In genomic region chr17:27622611-27623359, GRCm38 (mm10) we compare ENCODE assay signal across 8 mouse cellular contexts. TPM values are rescaled to one million over a fixed set of nuclear protein-coding genes. Genes with fewer than 3 reads are reported as not detected.
DNase-seq lines count a peak whose midpoint lies in the region; ATAC-seq and TF ChIP-seq lines count a peak whose summit lies in the region.
"Had no signal": no experiment of that assay in that cellular context is flagged by ENCODE, and none has a peak within 500 bp of the region (broad histone marks: within the 10 kb centered on the region; RNA-seq: fewer than 3 reads in every experiment).

No protein-coding gene starts in this region.

- peak overlapping the region; percentile 89 for H3K9ac ChIP-seq in heart, postnatal 0 days (replicated peaks; ENCODE audit: low read depth, low read length)
- H3K9ac ChIP-seq in limb, embryonic 13.5 days, result peak overlapping the region; percentile 98
- peak overlapping the region; percentile 99 for H3K9ac ChIP-seq in midbrain, embryonic 12.5 days (replicated peaks)
- H3K9ac ChIP-seq in stomach, embryonic 15.5 days, result peak overlapping the region; percentile 96

- peaks cover 31% of the 10 kb centered on the region for H3K4me1 ChIP-seq in heart, postnatal 0 days (ENCODE audit: control insufficient read depth, insufficient read depth)
- H3K4me1 ChIP-seq in limb, embryonic 13.5 days, result peaks cover 34% of the 10 kb centered on the region
- H3K4me1 ChIP-seq in midbrain, embryonic 12.5 days, result peaks cover 38% of the 10 kb centered on the region
- peaks cover 11% of the 10 kb centered on the region; the same call in 1 of the 2 replicates for H3K4me1 ChIP-seq in stomach, embryonic 15.5 days

- CTCF ChIA-PET in Patski (lab: Charles Lee), result interaction anchor here (1.8 kb wide), 1 partner anchor 30 kb away, joined by 4 read pairs; no protein-coding TSS in a partner anchor

- peak overlapping the region; percentile 95 for H3K27ac ChIP-seq in heart, postnatal 0 days (ENCODE audit: low read depth)
- peak overlapping the region; percentile 95 for H3K27ac ChIP-seq in limb, embryonic 13.5 days
- H3K27ac ChIP-seq in midbrain, embryonic 12.5 days (replicated peaks), result peak overlapping the region; percentile 98
- peak overlapping the region; percentile 91 for H3K27ac ChIP-seq in stomach, embryonic 15.5 days

- peak overlapping the region; percentile 69 for H3K4me2 ChIP-seq in heart, postnatal 0 days (ENCODE audit: low read depth, low read length)
- H3K4me2 ChIP-seq in limb, embryonic 13.5 days (replicated peaks), result peak overlapping the region; percentile 77
- peak overlapping the region; percentile 83 for H3K4me2 ChIP-seq in midbrain, embryonic 12.5 days (replicated peaks)
- peak overlapping the region; percentile 70 for H3K4me2 ChIP-seq in stomach, embryonic 15.5 days

- no peak for TF ChIP-seq CTCF in Patski (IDR thresholded peaks at IDR 0.05)
- TF ChIP-seq CTCF in heart, postnatal 0 days (IDR thresholded peaks at IDR 0.05; ENCODE audit: low read depth), result no peak

- peak; percentile 29 for ATAC-seq in CD4-positive, CD25-positive, alpha-beta regulatory T cell, adult 4 months
- peak; percentile 52 for ATAC-seq in Patski
- ATAC-seq in heart, postnatal 0 days (ENCODE audit: insufficient read depth, low read depth), result peak; percentile 61
- ATAC-seq in limb, embryonic 13.5 days (ENCODE audit: low FRiP score, low read depth), result peak; percentile 45
- ATAC-seq in midbrain, embryonic 12.5 days (ENCODE audit: low FRiP score, low read depth), result peak; percentile 48
- ATAC-seq in stomach, embryonic 15.5 days (ENCODE audit: insufficient read depth, low FRiP score, low read depth), result peak; percentile 50; the same call in 1 of the 2 replicates

- WGBS in heart, postnatal 0 days, result 0% methylated on average over 45 of the region's 80 CpGs
- WGBS in limb, embryonic 13.5 days, result under 1% methylated on average over 79 of the region's 80 CpGs
- under 1% methylated on average over 58 of the region's 80 CpGs for WGBS in midbrain, embryonic 12.5 days
- under 1% methylated on average over 74 of the region's 80 CpGs for WGBS in stomach, embryonic 15.5 days

- no peaks in the 10 kb centered on the region for H3K27me3 ChIP-seq in Patski
- no peaks in the 10 kb centered on the region for H3K27me3 ChIP-seq in heart, postnatal 0 days (ENCODE audit: control insufficient read depth, insufficient read depth, low read length)
- no peaks in the 10 kb centered on the region for H3K27me3 ChIP-seq in limb, embryonic 13.5 days
- H3K27me3 ChIP-seq in midbrain, embryonic 12.5 days, result no peaks in the 10 kb centered on the region
- H3K27me3 ChIP-seq in stomach, embryonic 15.5 days (replicated peaks), result no peaks in the 10 kb centered on the region

- peak overlapping the region; percentile 94 for H3K4me3 ChIP-seq in heart, postnatal 0 days (ENCODE audit: low read depth, low read length)
- peak overlapping the region; percentile 90 for H3K4me3 ChIP-seq in limb, embryonic 13.5 days
- peak overlapping the region; percentile 96 for H3K4me3 ChIP-seq in midbrain, embryonic 12.5 days
- peak overlapping the region; percentile 89 for H3K4me3 ChIP-seq in stomach, embryonic 15.5 days (replicated peaks)

- 0 out of 2 replicates have a peak, but pooled peaks cover 2% of the 10 kb centered on the region for H3K36me3 ChIP-seq in heart, postnatal 0 days (replicated peaks; ENCODE audit: control insufficient read depth, insufficient read depth, low read length)
- peaks cover 17% of the 10 kb centered on the region for H3K36me3 ChIP-seq in limb, embryonic 13.5 days
- H3K36me3 ChIP-seq in midbrain, embryonic 12.5 days, result peaks cover 9% of the 10 kb centered on the region
- peaks cover 3% of the 10 kb centered on the region; the same call in 1 of the 2 replicates for H3K36me3 ChIP-seq in stomach, embryonic 15.5 days

- no peak for TF ChIP-seq EP300 in heart, postnatal 0 days (IDR thresholded peaks at IDR 0.05; ENCODE audit: low read depth)

- no peaks in the 10 kb centered on the region for H3K9me3 ChIP-seq in heart, postnatal 0 days (replicated peaks; ENCODE audit: control insufficient read depth, low read length)
- peaks cover 5% of the 10 kb centered on the region; the same call in 1 of the 2 replicates for H3K9me3 ChIP-seq in limb, embryonic 13.5 days
- H3K9me3 ChIP-seq in midbrain, embryonic 12.5 days, result peaks cover 6% of the 10 kb centered on the region; the same call in 1 of the 2 replicates
- no peaks in the 10 kb centered on the region for H3K9me3 ChIP-seq in stomach, embryonic 15.5 days

- in situ Hi-C loops in Patski (cut with MboI; ENCODE audit: low pct_unique_long_range_greater_than_20kb), result no loop called here

- no peak for DNase-seq in Patski (ENCODE audit: low read depth, low spot score)
- peak; percentile 76 for DNase-seq in embryo, embryonic 9.5 days (ENCODE audit: extremely low spot score)
- peak; percentile 63 for DNase-seq in heart, postnatal 0 days (ENCODE audit: low spot score)

- POLR2A ChIA-PET in Patski (lab: Charles Lee), result interaction anchor here (0.9 to 1.3 kb wide), 5 partner anchors 9 to 61 kb away, joined by 3 to 5 read pairs (median 3); partner anchors contain the start of gene AI413582

RNA-seq across cellular contexts. Expression of gene Nudt3, which starts 0.5 kb away (rescaled TPM):
- 10 to 100 TPM; 14.5 to 27.5 TPM for polyA plus RNA-seq in CD4-positive, CD25-positive, alpha-beta regulatory T cell, adult 4 months (2017; shearing (Covaris generic))
- 196 TPM for polyA plus RNA-seq in Patski (2021)
- 159 and 184 TPM in 2 replicates for total RNA-seq in heart, postnatal 0 days (2014; rRNA removed; ENCODE audit: low replicate concordance)
- polyA plus RNA-seq in heart, postnatal 0 days (2015; fragmentation: Nextera tagmentation; extraction: Ambion mirVana), result 139 and 140 TPM in 2 replicates
- polyA plus RNA-seq in limb, embryonic 13.5 days (2015; fragmentation: Nextera tagmentation; extraction: Ambion mirVana), result 99.5 and 102 TPM in 2 replicates
- 189 and 196 TPM in 2 replicates for polyA plus RNA-seq in midbrain, embryonic 12.5 days (2016; fragmentation: Nextera tagmentation; extraction: Ambion mirVana)
- 78.6 and 79.3 TPM in 2 replicates for polyA plus RNA-seq in stomach, embryonic 15.5 days (2015; fragmentation: Nextera tagmentation; extraction: Ambion mirVana)

RNA-seq across cellular contexts. Expression of gene RPS10-NUDT3, which starts 12.2 kb away (rescaled TPM):
- not detected for polyA plus RNA-seq in CD4-positive, CD25-positive, alpha-beta regulatory T cell, adult 4 months (2017; shearing (Covaris generic))
- 1.7 TPM for polyA plus RNA-seq in Patski (2021)
- total RNA-seq in heart, postnatal 0 days (2014; rRNA removed; ENCODE audit: low replicate concordance), result not detected in 2 replicates
- polyA plus RNA-seq in heart, postnatal 0 days (2015; fragmentation: Nextera tagmentation; extraction: Ambion mirVana), result not detected in 2 replicates
- polyA plus RNA-seq in limb, embryonic 13.5 days (2015; fragmentation: Nextera tagmentation; extraction: Ambion mirVana), result not detected in 2 replicates
- not detected in 2 replicates for polyA plus RNA-seq in midbrain, embryonic 12.5 days (2016; fragmentation: Nextera tagmentation; extraction: Ambion mirVana)
- polyA plus RNA-seq in stomach, embryonic 15.5 days (2015; fragmentation: Nextera tagmentation; extraction: Ambion mirVana), result not detected in 2 replicates
- total RNA-seq: left cerebral cortex, adult 18-20 months had no signal

RNA-seq across cellular contexts. Expression of gene Rps10, which starts 13.7 kb away (rescaled TPM):
- 1,000 to 10,000 TPM; 1,603 to 1,674 TPM for polyA plus RNA-seq in CD4-positive, CD25-positive, alpha-beta regulatory T cell, adult 4 months (2017; shearing (Covaris generic))
- polyA plus RNA-seq in Patski (2021), result 1,510 TPM
- 1,352 and 1,440 TPM in 2 replicates for total RNA-seq in heart, postnatal 0 days (2014; rRNA removed; ENCODE audit: low replicate concordance)
- 486 and 524 TPM in 2 replicates for polyA plus RNA-seq in heart, postnatal 0 days (2015; fragmentation: Nextera tagmentation; extraction: Ambion mirVana)
- 906 and 924 TPM in 2 replicates for polyA plus RNA-seq in limb, embryonic 13.5 days (2015; fragmentation: Nextera tagmentation; extraction: Ambion mirVana)
- 694 and 702 TPM in 2 replicates for polyA plus RNA-seq in midbrain, embryonic 12.5 days (2016; fragmentation: Nextera tagmentation; extraction: Ambion mirVana)
- 933 and 955 TPM in 2 replicates for polyA plus RNA-seq in stomach, embryonic 15.5 days (2015; fragmentation: Nextera tagmentation; extraction: Ambion mirVana)

RNA-seq across cellular contexts. Expression of gene Pacsin1, which starts 32.5 kb away (rescaled TPM):
- polyA plus RNA-seq in CD4-positive, CD25-positive, alpha-beta regulatory T cell, adult 4 months (2017; shearing (Covaris generic)), result 10 to 100 TPM; 36.5 to 37.2 TPM
- 0.05 TPM for polyA plus RNA-seq in Patski (2021)
- total RNA-seq in heart, postnatal 0 days (2014; rRNA removed; ENCODE audit: low replicate concordance), result not detected in 2 replicates
- 0.04 and 0.32 TPM in 2 replicates for polyA plus RNA-seq in heart, postnatal 0 days (2015; fragmentation: Nextera tagmentation; extraction: Ambion mirVana)
- 5.0 and 6.2 TPM in 2 replicates for polyA plus RNA-seq in limb, embryonic 13.5 days (2015; fragmentation: Nextera tagmentation; extraction: Ambion mirVana)
- polyA plus RNA-seq in midbrain, embryonic 12.5 days (2016; fragmentation: Nextera tagmentation; extraction: Ambion mirVana), result 6.3 and 6.7 TPM in 2 replicates
- 1.9 TPM in 2 replicates for polyA plus RNA-seq in stomach, embryonic 15.5 days (2015; fragmentation: Nextera tagmentation; extraction: Ambion mirVana)

RNA-seq across cellular contexts. Expression of gene AI413582, which starts 57.2 kb away (rescaled TPM):
- polyA plus RNA-seq in CD4-positive, CD25-positive, alpha-beta regulatory T cell, adult 4 months (2017; shearing (Covaris generic)), result 100 to 1,000 TPM; 106 to 112 TPM
- polyA plus RNA-seq in Patski (2021), result 30.7 TPM
- total RNA-seq in heart, postnatal 0 days (2014; rRNA removed; ENCODE audit: low replicate concordance), result 11.1 and 13.4 TPM in 2 replicates
- 18.5 and 20.1 TPM in 2 replicates for polyA plus RNA-seq in heart, postnatal 0 days (2015; fragmentation: Nextera tagmentation; extraction: Ambion mirVana)
- 20.2 and 21.0 TPM in 2 replicates for polyA plus RNA-seq in limb, embryonic 13.5 days (2015; fragmentation: Nextera tagmentation; extraction: Ambion mirVana)
- 18.9 and 20.7 TPM in 2 replicates for polyA plus RNA-seq in midbrain, embryonic 12.5 days (2016; fragmentation: Nextera tagmentation; extraction: Ambion mirVana)
- polyA plus RNA-seq in stomach, embryonic 15.5 days (2015; fragmentation: Nextera tagmentation; extraction: Ambion mirVana), result 23.6 and 33.1 TPM in 2 replicates
